In genomic region chr8:84740895-84741843, GRCm38 (mm10) we compare ENCODE assay signal across 12 mouse cellular contexts. TPM values are rescaled to one million over a fixed set of nuclear protein-coding genes. Genes with fewer than 3 reads are reported as not detected.
A peak's percentile ranks its signal among the peaks of the same experiment; 100 is the strongest.
DNase-seq lines count a peak whose midpoint lies in the region; ATAC-seq and TF ChIP-seq lines count a peak whose summit lies in the region.
"Had no signal": no experiment of that assay in that cellular context is flagged by ENCODE, and none has a peak within 500 bp of the region (broad histone marks: within the 10 kb centered on the region; RNA-seq: fewer than 3 reads in every experiment).

No protein-coding gene starts in this region.

- no peak overlapping the region for H3K9ac ChIP-seq in liver, embryonic 12.5 days
- H3K9ac ChIP-seq in liver, embryonic 11.5 days (ENCODE audit: low read depth, low read length) = no peak overlapping the region
- no peak overlapping the region for H3K9ac ChIP-seq in forebrain, postnatal 0 days
- H3K9ac ChIP-seq in neural tube, embryonic 15.5 days (replicated peaks) = no peak overlapping the region

- peaks cover 91% of the 10 kb centered on the region for H3K27me3 ChIP-seq in liver, embryonic 12.5 days (replicated peaks)
- peaks cover 68% of the 10 kb centered on the region for H3K27me3 ChIP-seq in liver, embryonic 11.5 days (replicated peaks; ENCODE audit: control insufficient read depth, insufficient read depth, low read length)
- no peaks in the 10 kb centered on the region for H3K27me3 ChIP-seq in forebrain, postnatal 0 days (ENCODE audit: insufficient read depth, low read length)
- H3K27me3 ChIP-seq in neural tube, embryonic 15.5 days (replicated peaks) = peaks cover 79% of the 10 kb centered on the region
- H3K27me3 ChIP-seq: Patski had no signal

- 0 out of 2 replicates have a peak overlapping the region, but pooled peaks have one; percentile 20 for H3K27ac ChIP-seq in liver, embryonic 12.5 days
- H3K27ac ChIP-seq in liver, embryonic 11.5 days (ENCODE audit: low read depth, low read length) = no peak overlapping the region
- peak overlapping the region; percentile 70; the same call in 1 of the 2 replicates for H3K27ac ChIP-seq in forebrain, postnatal 0 days (ENCODE audit: low read depth, low read length)
- H3K27ac ChIP-seq in neural tube, embryonic 15.5 days (replicated peaks) = peak overlapping the region; percentile 79

- no peak overlapping the region for H3K4me2 ChIP-seq in liver, embryonic 12.5 days
- no peak overlapping the region for H3K4me2 ChIP-seq in liver, embryonic 11.5 days
- no peak overlapping the region for H3K4me2 ChIP-seq in forebrain, postnatal 0 days (ENCODE audit: low read depth)
- no peak overlapping the region for H3K4me2 ChIP-seq in neural tube, embryonic 15.5 days

- TF ChIP-seq CTCF in forebrain, postnatal 0 days (IDR thresholded peaks at IDR 0.05; ENCODE audit: low read depth) = no peak

- H3K36me3 ChIP-seq in liver, embryonic 12.5 days = no peaks in the 10 kb centered on the region
- H3K36me3 ChIP-seq in liver, embryonic 11.5 days (ENCODE audit: control insufficient read depth, insufficient read depth, low read length) = no peaks in the 10 kb centered on the region
- H3K36me3 ChIP-seq in forebrain, postnatal 0 days (ENCODE audit: insufficient read depth) = no peaks in the 10 kb centered on the region
- no peaks in the 10 kb centered on the region for H3K36me3 ChIP-seq in neural tube, embryonic 15.5 days

- no peak for ATAC-seq in liver, embryonic 12.5 days
- no peak for ATAC-seq in liver, embryonic 11.5 days (replicated peaks; ENCODE audit: low FRiP score)
- no peak for ATAC-seq in forebrain, postnatal 0 days
- no peak for ATAC-seq in neural tube, embryonic 15.5 days (ENCODE audit: low FRiP score)
- no peak for ATAC-seq in megakaryocyte progenitor cell, adult 5-6 weeks (replicated peaks; ENCODE audit: poor library complexity)
- ATAC-seq: Patski had no signal

- H3K4me3 ChIP-seq in liver, embryonic 12.5 days = no peak overlapping the region
- H3K4me3 ChIP-seq in liver, embryonic 11.5 days (ENCODE audit: low read depth, low read length) = no peak overlapping the region
- H3K4me3 ChIP-seq in forebrain, postnatal 0 days (ENCODE audit: low read depth, low read length) = no peak overlapping the region
- H3K4me3 ChIP-seq in neural tube, embryonic 15.5 days (replicated peaks) = no peak overlapping the region
- H3K4me3 ChIP-seq: megakaryocyte, embryonic 14.5 days had no signal

- intact Hi-C loops in heart, postnatal 14 days (cut with DNase I) = no loop called here

- H3K4me1 ChIP-seq in liver, embryonic 12.5 days = peaks cover 80% of the 10 kb centered on the region
- peaks cover 51% of the 10 kb centered on the region for H3K4me1 ChIP-seq in liver, embryonic 11.5 days (replicated peaks; ENCODE audit: control insufficient read depth, insufficient read depth, low read length)
- H3K4me1 ChIP-seq in forebrain, postnatal 0 days (ENCODE audit: insufficient read depth) = peaks cover 27% of the 10 kb centered on the region
- H3K4me1 ChIP-seq in neural tube, embryonic 15.5 days = peaks cover 95% of the 10 kb centered on the region

- DNase-seq in heart, adult 11 months = peak; percentile 93
- no peak for DNase-seq in heart, postnatal 14 days
- DNase-seq in liver, embryonic 11.5 days (ENCODE audit: low spot score) = no peak
- peak; percentile 21 for DNase-seq in forebrain, postnatal 0 days
- no peak for DNase-seq in embryo, embryonic 9.5 days (ENCODE audit: extremely low spot score)
- DNase-seq: cerebellum, postnatal 36 days; kidney, adult 18-20 months had no signal

- WGBS in liver, embryonic 12.5 days (ENCODE audit: insufficient replicate concordance) = 51% methylated on average over 13 of the region's 13 CpGs
- WGBS in liver, embryonic 11.5 days = 42% methylated on average over 13 of the region's 13 CpGs
- WGBS in forebrain, postnatal 0 days = 28% methylated on average over 13 of the region's 13 CpGs
- WGBS in neural tube, embryonic 15.5 days = 34% methylated on average over 13 of the region's 13 CpGs

- H3K9me3 ChIP-seq in liver, embryonic 12.5 days (replicated peaks) = no peaks in the 10 kb centered on the region
- no peaks in the 10 kb centered on the region for H3K9me3 ChIP-seq in liver, embryonic 11.5 days (ENCODE audit: control insufficient read depth, low read length)
- H3K9me3 ChIP-seq in forebrain, postnatal 0 days (ENCODE audit: low read length) = no peaks in the 10 kb centered on the region
- H3K9me3 ChIP-seq in neural tube, embryonic 15.5 days (replicated peaks) = no peaks in the 10 kb centered on the region
- H3K9me3 ChIP-seq: megakaryocyte, embryonic 14.5 days had no signal

RNA-seq across cellular contexts. Expression of gene G430095P16Rik, which starts 18.4 kb away (rescaled TPM):
- total RNA-seq in heart, postnatal 14 days (2021) = under 1 TPM; 0.54 to 0.69 TPM
- polyA plus RNA-seq in liver, embryonic 12.5 days (2016; fragmentation: Nextera tagmentation; extraction: Ambion mirVana) = 11.0 and 12.0 TPM in 2 replicates
- 11.8 and 12.3 TPM in 2 replicates for polyA plus RNA-seq in liver, embryonic 11.5 days (2014; fragmentation: Nextera tagmentation; extraction: Ambion mirVana)
- not detected in 2 replicates for total RNA-seq in forebrain, postnatal 0 days (2014; rRNA removed)
- 0.56 and 1.0 TPM in 2 replicates for polyA plus RNA-seq in forebrain, postnatal 0 days (2015; fragmentation: Nextera tagmentation; extraction: Ambion mirVana)
- 1.4 and 1.8 TPM in 2 replicates for polyA plus RNA-seq in neural tube, embryonic 15.5 days (2015; fragmentation: Nextera tagmentation; extraction: Ambion mirVana)
- 12.2 and 15.2 TPM in 2 replicates for total RNA-seq in megakaryocyte progenitor cell, adult 5-6 weeks (2015)
- total RNA-seq in megakaryocyte progenitor cell, adult 5-6 weeks (2017) = 3.7 and 8.5 TPM in 2 replicates

RNA-seq across cellular contexts. Expression of gene Lyl1, which starts 39.9 kb away (rescaled TPM):
- total RNA-seq in heart, postnatal 14 days (2021) = 1 to 10 TPM; 5.8 to 6.7 TPM
- 82.3 and 83.1 TPM in 2 replicates for polyA plus RNA-seq in liver, embryonic 12.5 days (2016; fragmentation: Nextera tagmentation; extraction: Ambion mirVana)
- 67.9 and 68.6 TPM in 2 replicates for polyA plus RNA-seq in liver, embryonic 11.5 days (2014; fragmentation: Nextera tagmentation; extraction: Ambion mirVana)
- 2.2 and 2.7 TPM in 2 replicates for total RNA-seq in forebrain, postnatal 0 days (2014; rRNA removed)
- 2.4 and 2.5 TPM in 2 replicates for polyA plus RNA-seq in forebrain, postnatal 0 days (2015; fragmentation: Nextera tagmentation; extraction: Ambion mirVana)
- polyA plus RNA-seq in neural tube, embryonic 15.5 days (2015; fragmentation: Nextera tagmentation; extraction: Ambion mirVana) = 3.1 and 6.1 TPM in 2 replicates
- total RNA-seq in megakaryocyte progenitor cell, adult 5-6 weeks (2015) = 56.3 and 72.0 TPM in 2 replicates
- total RNA-seq in megakaryocyte progenitor cell, adult 5-6 weeks (2017) = 58.0 and 65.6 TPM in 2 replicates

RNA-seq across cellular contexts. Expression of gene Nacc1, which starts 53.5 kb away (rescaled TPM):
- 10 to 100 TPM; 35.6 to 40.5 TPM for total RNA-seq in heart, postnatal 14 days (2021)
- polyA plus RNA-seq in liver, embryonic 12.5 days (2016; fragmentation: Nextera tagmentation; extraction: Ambion mirVana) = 12.5 and 12.9 TPM in 2 replicates
- polyA plus RNA-seq in liver, embryonic 11.5 days (2014; fragmentation: Nextera tagmentation; extraction: Ambion mirVana) = 23.0 and 25.2 TPM in 2 replicates
- 65.9 and 78.2 TPM in 2 replicates for total RNA-seq in forebrain, postnatal 0 days (2014; rRNA removed)
- 14.6 and 14.7 TPM in 2 replicates for polyA plus RNA-seq in forebrain, postnatal 0 days (2015; fragmentation: Nextera tagmentation; extraction: Ambion mirVana)
- polyA plus RNA-seq in neural tube, embryonic 15.5 days (2015; fragmentation: Nextera tagmentation; extraction: Ambion mirVana) = 12.3 and 14.1 TPM in 2 replicates
- 71.6 and 77.1 TPM in 2 replicates for total RNA-seq in megakaryocyte progenitor cell, adult 5-6 weeks (2015)
- total RNA-seq in megakaryocyte progenitor cell, adult 5-6 weeks (2017) = 50.9 and 53.5 TPM in 2 replicates

RNA-seq across cellular contexts. Expression of gene Trmt1, which starts 55.1 kb away (rescaled TPM):
- total RNA-seq in heart, postnatal 14 days (2021) = 10 to 100 TPM; 32.5 to 35.2 TPM
- polyA plus RNA-seq in liver, embryonic 12.5 days (2016; fragmentation: Nextera tagmentation; extraction: Ambion mirVana) = 57.3 and 62.0 TPM in 2 replicates
- polyA plus RNA-seq in liver, embryonic 11.5 days (2014; fragmentation: Nextera tagmentation; extraction: Ambion mirVana) = 94.1 and 95.6 TPM in 2 replicates
- 89.5 and 94.8 TPM in 2 replicates for total RNA-seq in forebrain, postnatal 0 days (2014; rRNA removed)
- 59.8 and 67.5 TPM in 2 replicates for polyA plus RNA-seq in forebrain, postnatal 0 days (2015; fragmentation: Nextera tagmentation; extraction: Ambion mirVana)
- 66.7 and 75.1 TPM in 2 replicates for polyA plus RNA-seq in neural tube, embryonic 15.5 days (2015; fragmentation: Nextera tagmentation; extraction: Ambion mirVana)
- total RNA-seq in megakaryocyte progenitor cell, adult 5-6 weeks (2015) = 56.0 and 64.4 TPM in 2 replicates
- total RNA-seq in megakaryocyte progenitor cell, adult 5-6 weeks (2017) = 82.2 and 84.4 TPM in 2 replicates

RNA-seq across cellular contexts. Expression of gene Nfix, which starts 59.0 kb away (rescaled TPM):
- total RNA-seq in heart, postnatal 14 days (2021) = 100 to 1,000 TPM; 276 to 280 TPM
- 2.8 and 2.9 TPM in 2 replicates for polyA plus RNA-seq in liver, embryonic 12.5 days (2016; fragmentation: Nextera tagmentation; extraction: Ambion mirVana)
- polyA plus RNA-seq in liver, embryonic 11.5 days (2014; fragmentation: Nextera tagmentation; extraction: Ambion mirVana) = 5.0 and 7.1 TPM in 2 replicates
- total RNA-seq in forebrain, postnatal 0 days (2014; rRNA removed) = 111 and 116 TPM in 2 replicates
- 347 and 376 TPM in 2 replicates for polyA plus RNA-seq in forebrain, postnatal 0 days (2015; fragmentation: Nextera tagmentation; extraction: Ambion mirVana)
- polyA plus RNA-seq in neural tube, embryonic 15.5 days (2015; fragmentation: Nextera tagmentation; extraction: Ambion mirVana) = 60.3 and 70.5 TPM in 2 replicates
- total RNA-seq in megakaryocyte progenitor cell, adult 5-6 weeks (2015) = 44.4 and 46.9 TPM in 2 replicates
- 12.0 and 15.7 TPM in 2 replicates for total RNA-seq in megakaryocyte progenitor cell, adult 5-6 weeks (2017)

Comparison
In these comparisons a context has a peak if more than half of its experiments do, and no peak if none do; other contexts are left out.
1. DNase-seq: peak in heart, adult 11 months (single experiment) and forebrain, postnatal 0 days (single experiment); none in heart, postnatal 14 days (0 of 2), liver, embryonic 11.5 days (single experiment) and embryo, embryonic 9.5 days (single experiment).